Mouse (Mus musculus) neural tube, embryonic 14.5 days (tissue): ENCODE data around the gene Gdf15. TPM values are rescaled to one million over a fixed set of nuclear protein-coding genes. Genes with fewer than 3 reads are reported as not detected.

Experiments used
- ATAC-seq: fragments of 200-750 bp; cut with Nextera tagmentation; 2 replicates; pipeline ENCODE4 v1.8.0; 2017; ENCODE audit warnings: low read depth, mild to moderate bottlenecking, moderate TSS enrichment, moderate library complexity
- H3K27ac ChIP-seq: fragments of 300-500 bp; sonication (generic); 2 replicates; pipeline ENCODE4 v1.5.1; 2014; ENCODE audit warnings: low read depth, mild to moderate bottlenecking, control low read depth, low read length, moderate library complexity, mixed read lengths
- H3K27me3 ChIP-seq: fragments of 300-500 bp; sonication (generic); 2 replicates; pipeline ENCODE4 v1.6.1; 2014; ENCODE audit warnings: low read length; ENCODE audit not compliant: control insufficient read depth, insufficient read depth
- H3K36me3 ChIP-seq: fragments of 300-500 bp; sonication (generic); 2 replicates; pipeline ENCODE4 v1.6.1; 2014; ENCODE audit warnings: low read length, mixed read lengths; ENCODE audit not compliant: control insufficient read depth, insufficient read depth
- H3K4me1 ChIP-seq: fragments of 300-500 bp; sonication (generic); 2 replicates; pipeline ENCODE4 v1.6.1; 2014; ENCODE audit warnings: low read length; ENCODE audit not compliant: control insufficient read depth, insufficient read depth
- H3K4me2 ChIP-seq: fragments of 300-500 bp; sonication (generic); 2 replicates; pipeline ENCODE4 v1.6.1; 2014; ENCODE audit warnings: mild to moderate bottlenecking, low read depth, low read length, control low read depth
- H3K4me3 ChIP-seq: fragments of 300-500 bp; sonication (generic); 2 replicates; pipeline ENCODE4 v1.5.1; 2014; ENCODE audit warnings: low read depth, low read length, control low read depth, mixed read lengths
- H3K9ac ChIP-seq: fragments of 300-500 bp; sonication (generic); replicated peaks from 2 replicates; pipeline ENCODE4 v1.6.1; 2014; ENCODE audit warnings: low read depth, mild to moderate bottlenecking, control low read depth, low read length, mixed read lengths
- H3K9me3 ChIP-seq: fragments of 300-500 bp; sonication (generic); 2 replicates; pipeline ENCODE4 v1.6.1; 2016; ENCODE audit warnings: low read length; ENCODE audit not compliant: control insufficient read depth
- WGBS: fragments of 180-500 bp; shearing (Covaris S2); extraction: QIAGEN DNeasy Blood & Tissue Kit; methylation state at CpG from one replicate; pipeline ENCODE4 v1.1.7; 2014; 5-methylcytosine and 5-hydroxymethylcytosine counted together
- polyA plus RNA-seq: library from polyadenylated mRNA; unstranded; fragments of >200 nt; fragmentation: Nextera tagmentation; extraction: Ambion mirVana; gene quantifications from 2 replicates; pipeline ENCODE4 v1.2.1, GENCODE M21; 2014

Gdf15 gene
- polyA plus RNA-seq, 1 experiment from 2014 or later = 0.54 TPM

DNA sequence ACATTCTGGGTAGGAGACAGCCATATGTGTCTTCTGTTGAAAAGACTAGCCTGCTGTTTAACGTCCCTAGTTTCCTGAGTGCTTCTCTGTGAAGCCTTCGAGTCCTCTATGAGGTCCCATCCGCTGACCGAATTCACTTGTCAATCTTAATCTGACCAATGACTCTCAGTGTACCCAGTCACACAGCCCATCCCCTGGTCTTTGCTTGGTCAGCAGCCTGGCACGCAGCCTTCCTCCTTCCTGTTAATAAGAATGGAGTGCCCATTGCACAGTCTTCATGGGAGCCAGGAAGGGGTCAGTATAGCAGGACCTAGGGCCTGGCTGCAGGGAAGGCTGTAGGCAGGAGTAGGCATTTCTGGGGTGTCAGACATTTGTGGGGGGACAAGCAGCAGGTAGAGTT lies 17.8 kb downstream of the Gdf15 start:
- 62% methylated on average over 5 of the region's 5 CpGs for WGBS
- no peak for ATAC-seq
- H3K9me3 ChIP-seq = no peaks in the 10 kb centered on the region
- no peaks in the 10 kb centered on the region for H3K36me3 ChIP-seq
- no peak overlapping the region for H3K4me2 ChIP-seq
- no peak overlapping the region for H3K9ac ChIP-seq
- H3K4me3 ChIP-seq = no peak overlapping the region
- no peaks in the 10 kb centered on the region for H3K27me3 ChIP-seq
- no peak overlapping the region for H3K27ac ChIP-seq
- peaks cover 17% of the 10 kb centered on the region for H3K4me1 ChIP-seq

- H3K27me3 ChIP-seq = no peaks in the 10 kb centered on the region
- no peak for ATAC-seq
- H3K4me3 ChIP-seq = no peak overlapping the region
- H3K4me1 ChIP-seq = peaks cover 23% of the 10 kb centered on the region
- H3K9ac ChIP-seq = 0 out of 2 replicates have a peak overlapping the region, but pooled peaks have one; percentile 8
- no peak overlapping the region for H3K4me2 ChIP-seq
- H3K27ac ChIP-seq = no peak overlapping the region
- H3K36me3 ChIP-seq = no peaks in the 10 kb centered on the region
- no peaks in the 10 kb centered on the region for H3K9me3 ChIP-seq
- WGBS = 5% methylated on average over 1 of the region's 1 CpGs
Observed at GRCm38 (mm10) chr8:70613763-70614162, 18.5 kb downstream of the Gdf15 start.

DNA sequence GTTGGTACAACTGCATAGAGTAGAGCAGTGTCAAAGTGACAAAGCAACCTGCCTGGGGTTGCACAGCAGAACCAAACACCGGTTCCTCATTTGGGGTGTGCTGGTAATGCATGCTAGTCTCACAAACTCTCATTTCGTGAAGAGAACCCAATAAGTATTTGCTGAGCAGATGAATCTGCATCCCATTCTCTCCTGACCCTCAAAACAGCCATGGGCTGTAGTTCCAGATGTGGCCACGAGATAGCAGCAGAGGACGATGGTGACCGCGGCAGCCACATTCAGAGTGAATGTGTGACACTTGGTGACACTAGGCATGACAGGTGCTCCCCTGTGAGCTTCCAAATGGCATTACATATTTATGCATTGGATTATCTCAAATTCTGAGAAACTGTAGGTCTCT lies 20.4 kb downstream of the Gdf15 start:
- no peaks in the 10 kb centered on the region for H3K36me3 ChIP-seq
- peak overlapping the region; percentile 86 for H3K4me2 ChIP-seq
- no peaks in the 10 kb centered on the region for H3K9me3 ChIP-seq
- peaks cover 30% of the 10 kb centered on the region for H3K4me1 ChIP-seq
- no peak overlapping the region for H3K9ac ChIP-seq
- ATAC-seq = no peak
- WGBS = 0% methylated on average over 6 of the region's 6 CpGs
- peak overlapping the region; percentile 31; the same call in 1 of the 2 replicates for H3K27ac ChIP-seq
- peak overlapping the region; percentile 35 for H3K4me3 ChIP-seq
- H3K27me3 ChIP-seq = no peaks in the 10 kb centered on the region

GRCm38 (mm10) chr8:70610796-70611771 lies 21.2 kb downstream of the Gdf15 start:
- Histone ChIP-seq H3K4me2 (peak overlapping the region; percentile 86), H3K27ac (peak overlapping the region; percentile 31), H3K9ac (peak overlapping the region; percentile 46), H3K4me1 (peaks cover 32% of the 10 kb centered on the region), H3K36me3 (no peaks in the 10 kb centered on the region), H3K27me3 (no peaks in the 10 kb centered on the region), H3K9me3 (no peaks in the 10 kb centered on the region), H3K4me3 (peak overlapping the region; percentile 35)
- no peak for ATAC-seq
- WGBS = under 1% methylated on average over 54 of the region's 54 CpGs

- WGBS = under 1% methylated on average over 40 of the region's 45 CpGs
- H3K4me3 ChIP-seq = peak overlapping the region; percentile 27
- H3K4me2 ChIP-seq = peak overlapping the region; percentile 86
- H3K27ac ChIP-seq = peak overlapping the region; percentile 68
- no peaks in the 10 kb centered on the region for H3K27me3 ChIP-seq
- peak; percentile 26; the same call in 1 of the 2 replicates for ATAC-seq
- H3K36me3 ChIP-seq = no peaks in the 10 kb centered on the region
- peak overlapping the region; percentile 34; the same call in 1 of the 2 replicates for H3K9ac ChIP-seq
- no peaks in the 10 kb centered on the region for H3K9me3 ChIP-seq
- peaks cover 32% of the 10 kb centered on the region for H3K4me1 ChIP-seq
Observed at GRCm38 (mm10) chr8:70609849-70610795, 22.1 kb downstream of the Gdf15 start.

DNA sequence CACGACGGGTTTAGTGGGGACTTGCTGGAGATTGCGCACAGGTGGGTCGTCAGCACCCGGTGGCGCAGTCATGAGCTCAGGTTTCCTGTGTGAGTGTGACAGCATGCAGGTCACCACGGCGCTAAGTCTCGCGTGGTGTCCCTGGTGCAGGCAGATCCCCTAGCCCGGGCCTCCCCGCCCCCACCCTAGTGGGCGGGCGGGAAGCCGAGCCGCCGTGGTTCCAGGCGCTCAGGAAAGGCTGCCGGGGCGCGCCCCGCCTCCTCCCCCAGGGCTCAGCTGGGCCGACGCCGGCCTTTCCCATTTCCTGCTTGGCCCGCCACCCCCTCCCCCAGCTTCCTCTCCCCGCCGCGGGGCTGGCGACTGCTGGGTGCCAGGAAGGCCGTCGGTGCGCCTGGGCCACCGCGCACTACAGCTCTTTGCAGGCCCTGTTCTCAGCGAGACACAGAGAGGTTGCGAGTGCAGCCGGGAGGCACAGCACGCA lies 22.8 kb downstream of the Gdf15 start:
- no peaks in the 10 kb centered on the region for H3K36me3 ChIP-seq
- H3K27me3 ChIP-seq = no peaks in the 10 kb centered on the region
- peak; percentile 48 for ATAC-seq
- peak overlapping the region; percentile 34; the same call in 1 of the 2 replicates for H3K9ac ChIP-seq
- under 1% methylated on average over 34 of the region's 39 CpGs for WGBS
- peaks cover 32% of the 10 kb centered on the region for H3K4me1 ChIP-seq
- H3K27ac ChIP-seq = peak overlapping the region; percentile 68
- H3K9me3 ChIP-seq = no peaks in the 10 kb centered on the region
- peak overlapping the region; percentile 86 for H3K4me2 ChIP-seq
- peak overlapping the region; percentile 27 for H3K4me3 ChIP-seq

- WGBS = 6% methylated on average over 26 of the region's 26 CpGs
- Histone ChIP-seq H3K4me3 (peak within 1 kb of the TSS; percentile 74), H3K27ac (peak within 1 kb of the TSS; percentile 68), H3K9ac (peak within 1 kb of the TSS; percentile 92), H3K27me3 (no peaks in the 10 kb centered on the region), H3K36me3 (no peaks in the 10 kb centered on the region), H3K4me1 (peaks cover 32% of the 10 kb centered on the region), H3K4me2 (peak within 1 kb of the TSS; percentile 86), H3K9me3 (no peaks in the 10 kb centered on the region)
- no peak; the same call in 1 of the 2 replicates for ATAC-seq
Observed at GRCm38 (mm10) chr8:70608749-70609367, 23.4 kb downstream of the Gdf15 start, which contains the start of gene Ssbp4. Gene Ssbp4 (minus strand): TSS chr8:70608872.
